Mouse (Mus musculus) hindbrain, embryonic 15.5 days (tissue): ENCODE measurements at regions not wholly inside any gene's neighbourhood (a gene's known extent, or its start where the extent isn't known, plus 50 kb on each side); places are given as distances from the start of the nearest gene placed in this dataset.

Experiments used
- ATAC-seq: fragments of 200-750 bp; cut with Nextera tagmentation; 2 replicates; pipeline ENCODE4 v1.8.0; 2017; ENCODE audit warnings: low read depth, moderate number of reproducible peaks, moderate TSS enrichment; ENCODE audit not compliant: low FRiP score
- H3K27ac ChIP-seq: fragments of 300-500 bp; sonication (generic); replicated peaks from 2 replicates; pipeline ENCODE4 v1.5.1; 2015; ENCODE audit warnings: mild to moderate bottlenecking, inconsistent platforms
- H3K27me3 ChIP-seq: fragments of 300-500 bp; sonication (generic); 2 replicates; pipeline ENCODE4 v1.6.1; 2015; ENCODE audit warnings: control low read depth, inconsistent platforms
- H3K36me3 ChIP-seq: fragments of 300-500 bp; sonication (generic); 2 replicates; pipeline ENCODE4 v1.6.1; 2015; ENCODE audit warnings: control low read depth, inconsistent platforms
- H3K4me1 ChIP-seq: fragments of 300-500 bp; sonication (generic); replicated peaks from 2 replicates; pipeline ENCODE4 v1.6.1; 2015; ENCODE audit warnings: control low read depth, inconsistent platforms
- H3K4me2 ChIP-seq: fragments of 300-500 bp; sonication (generic); 2 replicates; pipeline ENCODE4 v1.6.1; 2015; ENCODE audit warnings: moderate library complexity, mild to moderate bottlenecking, inconsistent platforms
- H3K4me3 ChIP-seq: fragments of 300-500 bp; sonication (generic); 2 replicates; pipeline ENCODE4 v1.5.1; 2015; ENCODE audit warnings: mild to moderate bottlenecking, inconsistent platforms
- H3K9ac ChIP-seq: fragments of 300-500 bp; sonication (generic); 2 replicates; pipeline ENCODE4 v1.6.1; 2015; ENCODE audit warnings: inconsistent platforms
- H3K9me3 ChIP-seq: fragments of 300-500 bp; sonication (generic); 2 replicates; pipeline ENCODE4 v1.6.1; 2016; ENCODE audit warnings: control low read depth, inconsistent platforms
- WGBS: fragments of 180-500 bp; shearing (Covaris S2); methylation state at CpG from one replicate; pipeline ENCODE4 v1.1.7; 2015; 5-methylcytosine and 5-hydroxymethylcytosine counted together

GRCm38 (mm10) chr14:61808193-61808592, 200.9 kb downstream of the Kcnrg start:
- Histone ChIP-seq H3K27ac (no peak overlapping the region), H3K9me3 (no peaks in the 10 kb centered on the region), H3K27me3 (no peaks in the 10 kb centered on the region), H3K4me3 (no peak overlapping the region), H3K36me3 (no peaks in the 10 kb centered on the region), H3K4me2 (no peak overlapping the region), H3K9ac (no peak overlapping the region), H3K4me1 (peaks cover 11% of the 10 kb centered on the region; the same call in 1 of the 2 replicates)
- WGBS = 80% methylated on average over 9 of the region's 9 CpGs
- ATAC-seq = no peak

- 0 out of 2 replicates have a peak, but pooled peaks have one; percentile 23 for ATAC-seq
- Histone ChIP-seq H3K36me3 (no peaks in the 10 kb centered on the region), H3K27ac (0 out of 2 replicates have a peak overlapping the region, but pooled peaks have one; percentile 17), H3K4me1 (peaks cover 11% of the 10 kb centered on the region; the same call in 1 of the 2 replicates), H3K27me3 (no peaks in the 10 kb centered on the region), H3K9ac (no peak overlapping the region), H3K4me3 (no peak overlapping the region), H3K9me3 (no peaks in the 10 kb centered on the region), H3K4me2 (no peak overlapping the region)
- WGBS = 66% methylated on average over 10 of the region's 10 CpGs
Measured at GRCm38 (mm10) chr14:61809716-61810437, 202.6 kb downstream of the Kcnrg start.

GRCm38 (mm10) chr14:61810836-61811235, 203.6 kb downstream of the Kcnrg start:
- Histone ChIP-seq H3K27ac (no peak overlapping the region; the same call in 1 of the 2 replicates), H3K9ac (no peak overlapping the region), H3K4me1 (peaks cover 11% of the 10 kb centered on the region; the same call in 1 of the 2 replicates), H3K4me3 (no peak overlapping the region), H3K9me3 (no peaks in the 10 kb centered on the region), H3K4me2 (0 out of 2 replicates have a peak overlapping the region, but pooled peaks have one; percentile 4), H3K27me3 (no peaks in the 10 kb centered on the region), H3K36me3 (no peaks in the 10 kb centered on the region)
- ATAC-seq = no peak
- 62% methylated on average over 5 of the region's 5 CpGs for WGBS

- 72% methylated on average over 11 of the region's 11 CpGs for WGBS
- H3K36me3 ChIP-seq = no peaks in the 10 kb centered on the region
- no peaks in the 10 kb centered on the region for H3K27me3 ChIP-seq
- no peaks in the 10 kb centered on the region for H3K9me3 ChIP-seq
- no peak overlapping the region for H3K9ac ChIP-seq
- no peak overlapping the region for H3K27ac ChIP-seq
- H3K4me1 ChIP-seq = no peaks in the 10 kb centered on the region
- H3K4me2 ChIP-seq = no peak overlapping the region
- no peak for ATAC-seq
- no peak overlapping the region for H3K4me3 ChIP-seq
Measured at GRCm38 (mm10) chr14:61817711-61818110, 210.5 kb downstream of the Kcnrg start.

GRCm38 (mm10) chr14:61818365-61818764, 211.1 kb downstream of the Kcnrg start:
- Histone ChIP-seq H3K9me3 (no peaks in the 10 kb centered on the region), H3K4me2 (no peak overlapping the region), H3K4me3 (no peak overlapping the region), H3K9ac (no peak overlapping the region), H3K36me3 (no peaks in the 10 kb centered on the region), H3K27me3 (no peaks in the 10 kb centered on the region), H3K4me1 (no peaks in the 10 kb centered on the region), H3K27ac (no peak overlapping the region)
- no peak for ATAC-seq
- WGBS = 91% methylated on average over 2 of the region's 2 CpGs

GRCm38 (mm10) chr14:61819251-61819650, 212.0 kb downstream of the Kcnrg start:
- no peak overlapping the region for H3K4me3 ChIP-seq
- no peaks in the 10 kb centered on the region for H3K9me3 ChIP-seq
- H3K4me1 ChIP-seq = no peaks in the 10 kb centered on the region
- no peak overlapping the region for H3K27ac ChIP-seq
- no peak overlapping the region for H3K9ac ChIP-seq
- ATAC-seq = no peak
- 66% methylated on average over 2 of the region's 2 CpGs for WGBS
- no peaks in the 10 kb centered on the region for H3K36me3 ChIP-seq
- H3K27me3 ChIP-seq = no peaks in the 10 kb centered on the region
- no peak overlapping the region for H3K4me2 ChIP-seq

- Histone ChIP-seq H3K9me3 (no peaks in the 10 kb centered on the region), H3K4me3 (no peak overlapping the region), H3K27me3 (no peaks in the 10 kb centered on the region), H3K9ac (no peak overlapping the region), H3K36me3 (no peaks in the 10 kb centered on the region), H3K4me1 (no peaks in the 10 kb centered on the region), H3K27ac (no peak overlapping the region), H3K4me2 (no peak overlapping the region)
- WGBS = 79% methylated on average over 8 of the region's 8 CpGs
- no peak for ATAC-seq
Measured at GRCm38 (mm10) chr14:61834291-61834936, 227.2 kb downstream of the Kcnrg start.

GRCm38 (mm10) chr14:61835729-61836128, 228.5 kb downstream of the Kcnrg start:
- 70% methylated on average over 6 of the region's 6 CpGs for WGBS
- Histone ChIP-seq H3K9ac (no peak overlapping the region), H3K4me2 (no peak overlapping the region), H3K4me1 (no peaks in the 10 kb centered on the region), H3K27ac (no peak overlapping the region), H3K4me3 (no peak overlapping the region), H3K36me3 (no peaks in the 10 kb centered on the region), H3K9me3 (no peaks in the 10 kb centered on the region), H3K27me3 (no peaks in the 10 kb centered on the region)
- no peak for ATAC-seq

GRCm38 (mm10) chr14:61836231-61836630, 229.0 kb downstream of the Kcnrg start:
- 84% methylated on average over 6 of the region's 6 CpGs for WGBS
- no peak overlapping the region for H3K4me3 ChIP-seq
- no peaks in the 10 kb centered on the region for H3K9me3 ChIP-seq

GRCm38 (mm10) chr14:61836965-61837364, 229.7 kb downstream of the Kcnrg start:
- Histone ChIP-seq H3K27ac (no peak overlapping the region), H3K36me3 (no peaks in the 10 kb centered on the region), H3K9me3 (no peaks in the 10 kb centered on the region), H3K4me3 (no peak overlapping the region), H3K4me1 (no peaks in the 10 kb centered on the region), H3K4me2 (no peak overlapping the region), H3K9ac (no peak overlapping the region), H3K27me3 (no peaks in the 10 kb centered on the region)
- no peak for ATAC-seq
- WGBS = 70% methylated on average over 4 of the region's 4 CpGs

More at GRCm38 (mm10) chr14:61836231-61836630, 229.0 kb downstream of the Kcnrg start:
- Histone ChIP-seq H3K27ac (no peak overlapping the region), H3K4me2 (no peak overlapping the region), H3K9ac (no peak overlapping the region), H3K36me3 (no peaks in the 10 kb centered on the region), H3K27me3 (no peaks in the 10 kb centered on the region), H3K4me1 (no peaks in the 10 kb centered on the region)
- no peak for ATAC-seq

- Histone ChIP-seq H3K9ac (no peak overlapping the region), H3K27ac (no peak overlapping the region), H3K4me1 (no peaks in the 10 kb centered on the region), H3K4me2 (no peak overlapping the region), H3K9me3 (no peaks in the 10 kb centered on the region), H3K36me3 (no peaks in the 10 kb centered on the region), H3K27me3 (no peaks in the 10 kb centered on the region), H3K4me3 (no peak overlapping the region)
- WGBS = 92% methylated on average over 8 of the region's 8 CpGs
- ATAC-seq = no peak
Measured at GRCm38 (mm10) chr14:61837851-61838250, 230.6 kb downstream of the Kcnrg start.

GRCm38 (mm10) chr14:61842476-61842875, 235.2 kb downstream of the Kcnrg start:
- no peak overlapping the region for H3K27ac ChIP-seq
- no peak overlapping the region for H3K4me2 ChIP-seq
- H3K36me3 ChIP-seq = no peaks in the 10 kb centered on the region
- 94% methylated on average over 4 of the region's 4 CpGs for WGBS
- no peaks in the 10 kb centered on the region for H3K27me3 ChIP-seq
- H3K4me1 ChIP-seq = no peaks in the 10 kb centered on the region
- ATAC-seq = no peak
- no peak overlapping the region for H3K4me3 ChIP-seq
- H3K9me3 ChIP-seq = no peaks in the 10 kb centered on the region
- no peak overlapping the region for H3K9ac ChIP-seq
